Comparison of ENCODE assay signal across 8 mouse cellular contexts in genomic region chr2:153345071-153345453, GRCm38 (mm10). TPM values are rescaled to one million over a fixed set of nuclear protein-coding genes. Genes with fewer than 3 reads are reported as not detected.
DNase-seq lines count a peak whose midpoint lies in the region; ATAC-seq and TF ChIP-seq lines count a peak whose summit lies in the region.

No protein-coding gene starts in this region.

- peaks cover 18% of the 10 kb centered on the region for H3K4me1 ChIP-seq in heart, embryonic 12.5 days (replicated peaks)
- H3K4me1 ChIP-seq in thymus, adult 2 months (replicated peaks; ENCODE audit: control insufficient read depth, insufficient read depth, low read length): peaks cover 2% of the 10 kb centered on the region
- peaks cover 16% of the 10 kb centered on the region for H3K4me1 ChIP-seq in intestine, embryonic 15.5 days (replicated peaks)
- peaks cover 37% of the 10 kb centered on the region for H3K4me1 ChIP-seq in neural tube, embryonic 13.5 days (replicated peaks)

- H3K4me3 ChIP-seq in heart, embryonic 12.5 days: peak overlapping the region; percentile 83
- peak overlapping the region; percentile 86 for H3K4me3 ChIP-seq in thymus, adult 2 months (ENCODE audit: control insufficient read depth, insufficient read depth, low read length)
- peak overlapping the region; percentile 82 for H3K4me3 ChIP-seq in intestine, embryonic 15.5 days (replicated peaks)
- peak overlapping the region; percentile 86 for H3K4me3 ChIP-seq in neural tube, embryonic 13.5 days

- WGBS in heart, embryonic 12.5 days: 7% methylated on average over 11 of the region's 11 CpGs
- WGBS in thymus, adult 2 months: 1% methylated on average over 11 of the region's 11 CpGs
- 2% methylated on average over 11 of the region's 11 CpGs for WGBS in intestine, embryonic 15.5 days
- WGBS in neural tube, embryonic 13.5 days: 6% methylated on average over 11 of the region's 11 CpGs

- no peak for TF ChIP-seq CTCF in thymus, adult 2 months (IDR thresholded peaks at IDR 0.05; ENCODE audit: borderline replicate concordance, control insufficient read depth, extremely low read depth, insufficient read depth, low read length, poor library complexity)

- H3K9ac ChIP-seq in heart, embryonic 12.5 days: peak overlapping the region; percentile 74
- peak overlapping the region; percentile 65 for H3K9ac ChIP-seq in intestine, embryonic 15.5 days
- H3K9ac ChIP-seq in neural tube, embryonic 13.5 days: peak overlapping the region; percentile 82

- no peak for TF ChIP-seq POLR2A in thymus, adult 2 months (IDR thresholded peaks at IDR 0.05; ENCODE audit: control insufficient read depth, extremely low read depth, insufficient read depth, low read length, poor library complexity)

- H3K27me3 ChIP-seq in heart, embryonic 12.5 days (replicated peaks): no peaks in the 10 kb centered on the region
- no peaks in the 10 kb centered on the region for H3K27me3 ChIP-seq in thymus, adult 2 months (ENCODE audit: control insufficient read depth, insufficient read depth, low read length)
- no peaks in the 10 kb centered on the region for H3K27me3 ChIP-seq in intestine, embryonic 15.5 days (replicated peaks)
- no peaks in the 10 kb centered on the region for H3K27me3 ChIP-seq in neural tube, embryonic 13.5 days

- DNase-seq in heart, postnatal 36 days: no peak
- no peak for DNase-seq in thymus, adult 2 months
- DNase-seq in thymus, postnatal 4 days: no peak
- DNase-seq in adrenal gland, postnatal 4 days (ENCODE audit: low spot score in 2 of 2): no peak
- no peak for DNase-seq in thymus, postnatal 10 days (ENCODE audit: low spot score in 2 of 2)

- H3K36me3 ChIP-seq in heart, embryonic 12.5 days: peaks cover 11% of the 10 kb centered on the region
- no peaks in the 10 kb centered on the region for H3K36me3 ChIP-seq in thymus, adult 2 months (ENCODE audit: control insufficient read depth, insufficient read depth, low read length)
- no peaks in the 10 kb centered on the region for H3K36me3 ChIP-seq in intestine, embryonic 15.5 days
- no peaks in the 10 kb centered on the region for H3K36me3 ChIP-seq in neural tube, embryonic 13.5 days

- intact Hi-C loops in heart, postnatal 36 days (cut with DNase I): loop anchor here (2.0 to 5.0 kb wide), 3 partner anchors 47 to 183 kb away; partner anchors contain the start of gene Tm9sf4

- H3K4me2 ChIP-seq in heart, embryonic 12.5 days: peak overlapping the region; percentile 68
- peak overlapping the region; percentile 56 for H3K4me2 ChIP-seq in intestine, embryonic 15.5 days (replicated peaks)
- H3K4me2 ChIP-seq in neural tube, embryonic 13.5 days: peak overlapping the region; percentile 77

- no peak for ATAC-seq in heart, embryonic 12.5 days (ENCODE audit: insufficient number of reproducible peaks, low FRiP score)
- ATAC-seq in intestine, embryonic 15.5 days: no peak
- ATAC-seq in neural tube, embryonic 13.5 days (ENCODE audit: low read depth): no peak; the same call in 1 of the 2 replicates

- H3K27ac ChIP-seq in heart, embryonic 12.5 days (ENCODE audit: poor library complexity, severe bottlenecking): peak overlapping the region; percentile 66
- peak overlapping the region; percentile 55; the same call in 1 of the 2 replicates for H3K27ac ChIP-seq in thymus, adult 2 months (ENCODE audit: control insufficient read depth, insufficient read depth, low read length)
- H3K27ac ChIP-seq in intestine, embryonic 15.5 days: peak overlapping the region; percentile 78
- H3K27ac ChIP-seq in neural tube, embryonic 13.5 days (replicated peaks): peak overlapping the region; percentile 98

- no peaks in the 10 kb centered on the region for H3K9me3 ChIP-seq in heart, embryonic 12.5 days (replicated peaks)
- no peaks in the 10 kb centered on the region for H3K9me3 ChIP-seq in intestine, embryonic 15.5 days
- no peaks in the 10 kb centered on the region for H3K9me3 ChIP-seq in neural tube, embryonic 13.5 days

RNA-seq across cellular contexts. Expression of gene Asxl1, which starts 0.6 kb away (rescaled TPM):
- polyA plus RNA-seq in heart, embryonic 12.5 days (2016; fragmentation: Nextera tagmentation; extraction: Ambion mirVana): 14.4 TPM in 2 replicates
- total RNA-seq in heart, postnatal 36 days (2021): 10 to 100 TPM; 23.5 to 23.8 TPM
- polyA plus RNA-seq in thymus, adult 2 months (2012; rRNA removed): 30.1 and 36.3 TPM in 2 replicates
- polyA plus RNA-seq in intestine, embryonic 15.5 days (2015; fragmentation: Nextera tagmentation; extraction: Ambion mirVana): 12.4 and 13.5 TPM in 2 replicates
- polyA plus RNA-seq in neural tube, embryonic 13.5 days (2015; fragmentation: Nextera tagmentation; extraction: Ambion mirVana): 9.8 and 12.1 TPM in 2 replicates
- total RNA-seq in adrenal gland, postnatal 4 days (2021): 10 to 100 TPM; 51.3 to 53.2 TPM

RNA-seq across cellular contexts. Expression of gene Kif3b, which starts 53.8 kb away (rescaled TPM):
- polyA plus RNA-seq in heart, embryonic 12.5 days (2016; fragmentation: Nextera tagmentation; extraction: Ambion mirVana): 5.0 and 5.5 TPM in 2 replicates
- 1 to 10 TPM; 7.3 to 8.9 TPM for total RNA-seq in heart, postnatal 36 days (2021)
- 13.0 and 15.7 TPM in 2 replicates for polyA plus RNA-seq in thymus, adult 2 months (2012; rRNA removed)
- 7.1 and 7.7 TPM in 2 replicates for polyA plus RNA-seq in intestine, embryonic 15.5 days (2015; fragmentation: Nextera tagmentation; extraction: Ambion mirVana)
- 16.7 and 17.2 TPM in 2 replicates for polyA plus RNA-seq in neural tube, embryonic 13.5 days (2015; fragmentation: Nextera tagmentation; extraction: Ambion mirVana)
- total RNA-seq in adrenal gland, postnatal 4 days (2021): 10 to 100 TPM; 28.0 to 29.2 TPM
